Mouse (Mus musculus) telencephalon, adult 2 months (tissue): Measurements from ENCODE around the gene Ch25h.

ENCODE experiments used
- DNase-seq: peaks from one replicate; pipeline ENCODE4 v3.0.0-alpha.2; 2011; ENCODE audit warnings: low read depth, low spot score

Gene Ch25h

GRCm38 (mm10) chr19:34468794-34469193 is 6.2 kb downstream of the Ch25h start:
- no peak for DNase-seq

- DNase-seq, result no peak
Measured at GRCm38 (mm10) chr19:34468216-34468615, 6.7 kb downstream of the Ch25h start.

- DNase-seq, result no peak
Measured at GRCm38 (mm10) chr19:34464453-34464852, 10.5 kb downstream of the Ch25h start.

- DNase-seq, result no peak
Measured at GRCm38 (mm10) chr19:34461451-34462019, 13.4 kb downstream of the Ch25h start.

- no peak for DNase-seq
Measured at GRCm38 (mm10) chr19:34450784-34451370, 24.1 kb downstream of the Ch25h start.

- DNase-seq, result no peak
Measured at GRCm38 (mm10) chr19:34448851-34449250, 26.1 kb downstream of the Ch25h start.

GRCm38 (mm10) chr19:34445410-34446012 is 29.5 kb downstream of the Ch25h start:
- no peak for DNase-seq

- DNase-seq, result no peak
Measured at GRCm38 (mm10) chr19:34444785-34445184, 30.2 kb downstream of the Ch25h start.

GRCm38 (mm10) chr19:34441979-34442378 is 33.0 kb downstream of the Ch25h start:
- no peak for DNase-seq

- no peak for DNase-seq
Measured at GRCm38 (mm10) chr19:34435197-34435611, 39.8 kb downstream of the Ch25h start.

- no peak for DNase-seq
Measured at GRCm38 (mm10) chr19:34431314-34431713, 43.6 kb downstream of the Ch25h start.

- DNase-seq, result no peak
Measured at GRCm38 (mm10) chr19:34423783-34424335, 51.1 kb downstream of the Ch25h start.
